Mouse (Mus musculus): Measurements from ENCODE around the gene Xrcc3. TPM values are rescaled to one million over a fixed set of nuclear protein-coding genes. Genes with fewer than 3 reads are reported as not detected.

Gene Xrcc3
- 1.7 and 1.9 TPM in 2 replicates for total RNA-seq (2015; ENCODE audit: low replicate concordance)
- total RNA-seq (2017; ENCODE audit: low replicate concordance) = 2.0 and 5.6 TPM in 2 replicates

DNA sequence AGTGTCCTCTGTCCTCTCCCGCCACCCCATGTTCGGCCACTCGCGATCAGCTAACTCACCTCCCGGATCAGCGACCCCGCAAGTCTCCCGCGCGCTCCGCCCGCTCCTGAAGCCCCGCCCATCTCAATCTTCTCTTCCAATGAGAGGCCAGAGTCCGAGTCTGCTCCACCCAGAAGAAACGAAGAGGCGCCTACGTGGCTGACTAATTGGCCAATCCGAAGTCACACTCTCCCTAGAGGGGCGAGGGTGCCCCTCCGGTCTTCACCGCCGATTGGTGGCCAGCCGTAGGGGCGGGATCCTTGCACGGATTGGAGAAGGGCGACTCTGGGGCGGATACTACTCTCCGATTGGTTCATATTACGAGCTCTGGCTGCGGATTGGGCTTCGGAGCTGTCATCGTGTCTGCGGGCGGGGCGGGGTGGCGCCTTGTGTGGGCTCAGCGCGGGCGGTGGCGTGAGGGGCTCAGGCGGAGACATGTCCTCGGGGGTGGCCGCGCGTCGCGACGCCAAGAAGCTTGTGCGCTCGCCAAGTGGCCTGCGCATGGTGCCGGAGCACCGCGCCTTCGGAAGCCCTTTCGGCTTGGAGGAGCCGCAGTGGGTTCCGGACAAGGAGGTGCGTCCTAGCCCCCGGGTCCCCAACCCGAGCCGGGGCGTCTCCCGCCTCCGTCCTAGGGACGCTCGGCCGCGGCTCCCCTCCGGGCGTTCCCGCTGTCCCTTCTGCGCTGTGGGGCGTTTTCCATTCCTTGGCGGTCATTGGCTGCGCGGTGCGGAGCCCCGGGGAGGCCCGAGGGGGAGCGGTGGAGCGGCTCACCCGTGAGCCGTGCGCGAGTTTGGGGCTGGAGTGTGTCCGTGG is at the start of gene Xrcc3, which contains the start of gene Zfyve21:
Gene Xrcc3 (minus strand): TSS at position 108 of the 852 bp plus-strand sequence.
Gene Zfyve21 (plus strand): TSS at position 405 of the 852 bp plus-strand sequence.
- peak; percentile 84 for ATAC-seq (replicated peaks; ENCODE audit: low FRiP score, poor library complexity, severe bottlenecking)

DNA sequence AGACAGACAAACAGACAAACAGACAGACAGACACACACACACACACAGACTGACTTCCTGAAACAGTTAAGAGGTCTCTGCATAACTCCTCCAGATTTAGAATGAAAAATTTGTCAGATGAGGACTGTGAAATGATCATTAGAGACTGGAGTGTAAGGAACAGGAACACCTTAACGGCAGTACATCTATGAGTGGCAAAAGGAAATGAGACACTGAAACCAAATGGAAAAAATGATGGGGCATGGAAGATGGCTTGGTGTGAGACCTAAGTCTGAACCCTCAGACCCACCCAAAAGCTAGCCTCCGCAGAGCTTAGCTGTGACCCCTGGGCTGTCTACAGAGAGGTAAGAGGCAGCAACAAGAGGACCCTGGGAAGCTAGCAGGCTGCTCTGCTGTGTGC is 41.8 kb upstream of the Xrcc3 start:
- no peak for ATAC-seq (replicated peaks; ENCODE audit: low FRiP score, poor library complexity, severe bottlenecking)

DNA sequence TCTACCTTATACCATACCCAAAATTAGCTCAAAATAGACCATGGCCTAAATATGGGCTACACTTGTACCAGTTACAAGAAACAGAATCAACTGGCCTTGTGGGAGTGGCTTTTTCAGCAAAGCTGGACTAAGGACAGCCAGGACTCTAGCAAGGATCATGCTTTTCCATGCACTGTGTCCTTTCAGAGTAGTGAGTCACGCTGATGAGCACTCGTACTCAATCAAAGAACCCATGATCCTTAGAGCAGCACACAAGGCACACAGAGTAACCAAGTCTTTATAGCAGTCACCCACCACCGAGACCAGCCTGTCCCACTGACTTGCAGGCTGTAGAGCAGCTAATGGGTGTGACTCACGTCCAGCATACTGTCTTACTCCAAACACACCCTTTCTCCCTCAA is 39.9 kb upstream of the Xrcc3 start:
- no peak for ATAC-seq (replicated peaks; ENCODE audit: low FRiP score, poor library complexity, severe bottlenecking)

DNA sequence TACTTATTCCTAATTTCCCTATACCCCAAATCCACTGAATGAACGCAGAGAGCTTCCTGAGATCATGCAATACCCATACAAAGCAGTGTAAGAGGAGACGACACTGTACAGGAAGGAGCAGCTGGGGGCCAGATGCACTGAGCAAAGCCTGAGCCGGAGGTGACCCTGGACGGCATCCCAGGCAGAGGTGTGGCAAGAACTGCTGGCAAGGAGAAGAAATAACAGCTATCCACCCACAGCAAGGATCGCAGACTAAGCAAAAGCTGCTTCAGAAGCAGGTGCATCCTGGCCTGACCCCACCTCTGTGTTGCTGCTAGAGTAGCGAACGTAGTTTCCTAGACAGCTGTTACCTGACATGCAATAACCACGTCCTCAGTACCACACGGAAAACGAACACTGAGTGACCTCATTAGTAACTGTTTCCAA is 39.4 kb upstream of the Xrcc3 start:
- ATAC-seq (replicated peaks; ENCODE audit: low FRiP score, poor library complexity, severe bottlenecking) = no peak

DNA sequence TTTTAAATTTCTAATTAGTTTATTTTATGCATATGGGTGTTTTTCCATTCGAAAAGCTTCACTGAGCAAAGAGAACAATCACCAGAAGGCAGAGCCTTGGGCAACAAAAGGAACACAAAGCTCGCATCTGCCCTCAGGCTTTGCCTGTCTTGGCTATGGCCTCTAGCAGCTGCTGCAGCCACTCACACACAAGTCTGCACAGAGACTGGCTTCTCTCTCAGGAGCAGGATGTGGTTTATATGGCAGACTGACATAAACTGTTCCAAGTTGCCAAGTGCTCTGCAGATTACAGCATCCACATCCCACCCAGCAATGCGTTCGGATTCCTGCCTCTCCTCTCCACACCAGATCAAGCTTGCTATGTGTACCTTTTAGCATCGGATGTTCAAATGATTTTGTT is 38.1 kb upstream of the Xrcc3 start:
- ATAC-seq (replicated peaks; ENCODE audit: low FRiP score, poor library complexity, severe bottlenecking) = no peak

DNA sequence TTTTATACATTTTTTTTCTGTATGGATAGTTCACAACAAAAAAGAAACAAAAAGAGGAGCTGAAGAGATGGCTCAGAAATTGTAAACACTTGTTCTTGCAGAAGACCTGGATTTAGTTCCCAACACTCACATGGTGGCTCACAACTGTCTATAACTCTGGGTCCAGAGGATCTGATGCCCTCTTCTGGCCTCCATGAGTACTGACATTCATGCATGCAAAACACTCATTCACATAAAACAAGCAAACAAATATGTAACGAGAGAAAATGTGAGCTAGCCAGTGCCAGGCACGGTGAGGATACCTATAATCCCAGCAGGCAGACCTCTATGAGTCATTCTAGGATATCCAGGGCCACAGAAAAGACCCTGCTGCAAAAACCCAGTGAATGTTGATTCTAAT is 37.6 kb upstream of the Xrcc3 start:
- ATAC-seq (replicated peaks; ENCODE audit: low FRiP score, poor library complexity, severe bottlenecking) = peak; percentile 56; the same call in 1 of the 2 replicates

DNA sequence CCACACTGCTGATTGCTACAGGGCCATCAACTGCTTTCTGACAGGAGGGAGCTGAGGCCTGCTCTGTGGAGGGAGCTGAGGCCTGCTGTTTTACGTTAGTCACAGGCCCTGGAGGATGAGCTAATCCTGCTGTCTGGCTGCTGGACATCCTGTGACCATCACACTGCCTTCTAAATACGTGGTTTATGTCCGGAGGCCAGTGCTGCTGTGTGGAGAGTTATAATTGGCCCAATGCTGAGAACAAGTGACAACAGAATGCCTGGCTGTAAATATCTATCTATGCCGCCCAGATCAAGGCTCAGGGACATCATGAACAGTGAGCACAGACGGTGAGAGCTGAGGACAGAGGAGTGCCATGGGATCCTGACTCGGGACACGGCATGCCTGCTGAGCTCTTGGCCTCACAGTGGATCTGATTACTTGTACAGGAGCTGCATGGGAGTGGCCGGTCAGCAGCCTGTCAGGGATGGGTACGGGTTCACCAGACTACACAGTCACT is 34.7 kb upstream of the Xrcc3 start:
- ATAC-seq (replicated peaks; ENCODE audit: low FRiP score, poor library complexity, severe bottlenecking) = 0 out of 2 replicates have a peak, but pooled peaks have one; percentile 32

DNA sequence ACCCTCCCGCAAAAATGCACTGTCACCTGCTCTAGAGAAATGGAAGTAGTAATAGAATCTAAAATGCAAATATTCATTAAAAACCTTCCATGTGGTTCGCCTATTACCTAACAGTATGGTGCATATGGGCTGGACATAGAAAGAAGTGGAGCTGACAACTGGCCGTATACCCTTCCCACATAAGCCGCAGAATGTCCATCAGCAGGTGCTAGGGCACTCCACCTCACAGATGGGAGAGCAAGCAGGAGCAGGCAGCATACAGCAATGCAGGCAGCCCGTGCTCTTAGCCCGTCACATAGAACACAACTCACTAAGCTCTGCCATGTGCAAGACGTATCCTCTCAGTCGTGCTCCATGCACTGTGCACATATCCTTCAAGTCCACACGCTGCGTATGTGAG is 33.1 kb upstream of the Xrcc3 start:
- ATAC-seq (replicated peaks; ENCODE audit: low FRiP score, poor library complexity, severe bottlenecking) = no peak

DNA sequence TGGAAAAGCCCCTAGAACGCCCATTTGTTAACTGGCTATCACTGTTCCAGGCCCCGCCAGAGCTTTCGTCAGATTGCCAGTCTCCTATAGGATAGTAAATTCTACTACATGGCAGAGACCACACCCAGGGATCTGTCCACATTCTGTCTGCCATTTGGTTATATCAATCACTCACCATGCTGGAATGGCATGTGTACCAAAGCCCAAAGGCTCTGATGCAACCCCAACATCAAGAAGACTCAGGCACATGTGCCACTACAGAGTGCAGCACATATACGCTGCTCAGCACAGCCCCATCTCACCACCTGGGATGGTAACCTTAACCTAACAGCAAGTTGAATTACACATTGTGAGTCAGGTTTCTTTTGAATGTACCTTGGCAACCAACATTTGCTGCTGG is 32.3 kb upstream of the Xrcc3 start:
- ATAC-seq (replicated peaks; ENCODE audit: low FRiP score, poor library complexity, severe bottlenecking) = no peak

DNA sequence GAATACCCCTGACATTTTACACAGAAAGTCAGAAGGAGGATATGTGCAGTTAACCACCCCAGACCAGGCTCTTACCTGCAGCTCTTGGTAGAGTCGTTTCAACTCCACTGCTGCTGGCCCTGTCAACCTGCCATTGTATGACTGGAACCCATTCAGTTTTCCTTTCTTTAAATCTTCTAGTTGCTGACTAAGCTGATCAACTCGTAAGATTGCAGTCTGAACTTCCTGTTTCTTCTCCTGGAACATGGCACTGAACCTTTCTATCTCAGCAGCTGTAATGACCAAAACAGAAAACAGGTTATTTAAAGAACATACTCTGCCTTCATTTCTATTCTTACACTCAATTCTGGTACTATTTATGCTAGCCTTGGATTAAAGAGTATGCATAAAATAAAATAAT is 29.8 kb upstream of the Xrcc3 start:
- no peak for ATAC-seq (replicated peaks; ENCODE audit: low FRiP score, poor library complexity, severe bottlenecking)

DNA sequence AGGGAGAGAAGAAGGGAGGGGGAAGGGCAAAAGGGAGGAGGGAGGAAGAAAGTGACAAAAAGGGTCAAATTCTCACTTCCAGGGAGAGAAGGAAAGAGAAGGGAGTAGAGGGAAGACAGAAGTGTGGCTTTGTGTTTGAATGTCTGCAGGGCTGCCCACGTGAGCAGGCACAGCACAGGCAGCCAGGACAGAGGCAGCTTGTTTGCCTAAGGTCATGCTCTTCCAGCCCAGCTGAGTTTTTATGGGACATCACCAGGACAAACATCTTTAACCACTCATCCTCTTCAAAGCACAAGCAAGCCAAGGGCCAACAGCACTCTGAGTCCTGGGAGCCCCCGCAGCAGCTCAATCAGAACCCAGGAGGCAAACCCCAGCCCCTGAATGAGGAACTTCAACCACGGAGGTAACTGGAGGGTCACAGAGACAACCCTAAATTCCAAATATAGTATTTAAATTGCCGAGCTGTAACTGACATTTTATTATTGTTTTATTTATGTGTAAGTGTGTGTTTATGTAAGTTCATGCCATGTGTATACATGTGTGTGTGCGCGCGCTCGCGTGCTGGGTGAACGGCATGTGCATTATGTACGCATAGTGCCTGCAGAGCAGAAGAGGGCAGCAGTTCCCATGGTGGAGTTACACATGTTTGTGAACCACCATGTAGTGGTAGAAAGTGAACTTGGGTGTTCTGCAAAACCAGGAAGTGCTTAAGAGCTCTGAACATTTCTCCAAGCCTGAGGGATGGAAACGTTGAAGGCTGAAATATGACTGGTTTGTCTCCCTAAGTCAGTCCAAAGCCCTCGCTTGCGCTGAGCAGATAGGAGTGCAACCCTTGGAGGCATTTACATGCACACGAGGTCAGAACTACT is 29.1 kb upstream of the Xrcc3 start:
- no peak for ATAC-seq (replicated peaks; ENCODE audit: low FRiP score, poor library complexity, severe bottlenecking)

DNA sequence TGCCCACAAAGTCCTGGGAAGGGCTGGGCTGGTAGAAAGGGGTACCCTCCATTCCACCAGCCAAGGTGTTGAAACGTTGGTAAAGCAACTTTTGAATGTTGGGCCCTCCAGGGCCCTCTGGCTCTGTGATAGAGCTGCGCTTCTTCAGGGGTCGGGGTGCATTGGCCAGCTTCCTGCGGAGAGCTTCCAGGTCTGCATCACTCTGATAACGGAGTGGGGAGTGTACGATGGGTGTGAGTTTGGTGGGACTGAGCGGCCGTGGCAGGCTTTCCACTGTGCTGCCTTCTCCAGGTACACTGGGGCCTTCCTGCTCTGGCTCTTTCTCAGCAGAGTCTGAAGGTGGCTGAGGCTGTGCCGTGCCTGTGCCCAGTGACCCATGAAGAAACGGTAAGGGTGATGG is 19.8 kb upstream of the Xrcc3 start:
- ATAC-seq (replicated peaks; ENCODE audit: low FRiP score, poor library complexity, severe bottlenecking) = peak; percentile 84

DNA sequence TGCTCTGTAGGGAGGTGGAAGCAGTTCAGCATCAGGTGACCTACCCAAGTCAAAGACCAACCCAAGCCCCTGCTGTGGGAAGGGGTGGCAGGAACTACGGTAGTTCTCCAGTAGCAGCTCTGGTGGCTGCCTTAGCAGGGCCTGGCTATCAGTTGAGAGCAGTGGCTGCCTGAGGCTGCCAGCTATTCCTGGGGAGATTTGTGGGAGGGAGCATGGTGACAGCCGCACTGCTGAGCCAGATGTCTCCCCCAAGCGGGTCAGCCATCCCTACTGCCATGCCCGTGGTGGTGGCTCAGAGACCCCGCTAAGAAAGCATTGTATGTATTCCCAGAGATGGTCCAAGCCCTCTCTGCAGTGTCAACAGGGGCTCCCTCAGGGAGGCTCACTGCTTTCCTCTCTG is 19.0 kb upstream of the Xrcc3 start:
- 0 out of 2 replicates have a peak, but pooled peaks have one; percentile 33 for ATAC-seq (replicated peaks; ENCODE audit: low FRiP score, poor library complexity, severe bottlenecking)

DNA sequence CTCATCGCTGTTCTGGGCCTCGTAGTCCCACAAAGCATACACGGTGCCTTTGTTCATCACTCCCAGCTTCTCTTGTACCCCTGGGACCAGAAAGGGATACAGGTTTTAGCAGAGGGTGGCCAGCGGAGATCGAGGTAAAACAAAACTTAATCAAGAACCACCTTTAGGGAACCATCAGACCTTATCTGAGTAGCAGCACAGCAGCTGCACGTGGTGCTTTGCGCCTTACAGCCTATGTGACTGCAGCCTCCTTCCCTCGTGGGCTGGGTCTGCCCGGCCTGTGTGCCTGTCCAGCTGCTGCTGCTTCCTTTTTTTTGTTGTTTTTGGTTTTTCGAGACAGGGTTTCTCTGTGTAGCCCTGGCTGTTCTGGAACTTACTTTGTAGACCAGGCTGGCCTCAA is 16.7 kb upstream of the Xrcc3 start:
- ATAC-seq (replicated peaks; ENCODE audit: low FRiP score, poor library complexity, severe bottlenecking) = no peak

DNA sequence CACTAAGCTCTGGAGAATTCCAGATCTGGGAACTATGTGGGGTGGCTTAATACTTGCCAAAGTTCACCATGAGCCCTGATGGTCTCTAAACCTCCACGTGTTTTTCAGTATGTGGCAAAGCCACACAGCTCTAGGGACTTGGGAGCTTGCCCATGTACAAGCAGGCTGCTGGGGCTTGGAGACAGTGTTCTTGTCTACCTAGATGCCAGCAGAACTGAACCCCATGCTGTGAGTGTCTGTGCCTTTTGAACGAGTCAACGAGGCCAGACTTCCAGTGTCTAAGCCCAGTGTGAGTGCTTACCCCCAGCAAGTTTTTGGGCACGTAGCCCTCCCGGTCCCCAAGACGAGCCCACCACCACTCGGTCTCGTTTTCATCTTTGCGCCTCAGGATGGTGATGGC is 16.3 kb upstream of the Xrcc3 start:
- ATAC-seq (replicated peaks; ENCODE audit: low FRiP score, poor library complexity, severe bottlenecking) = no peak

DNA sequence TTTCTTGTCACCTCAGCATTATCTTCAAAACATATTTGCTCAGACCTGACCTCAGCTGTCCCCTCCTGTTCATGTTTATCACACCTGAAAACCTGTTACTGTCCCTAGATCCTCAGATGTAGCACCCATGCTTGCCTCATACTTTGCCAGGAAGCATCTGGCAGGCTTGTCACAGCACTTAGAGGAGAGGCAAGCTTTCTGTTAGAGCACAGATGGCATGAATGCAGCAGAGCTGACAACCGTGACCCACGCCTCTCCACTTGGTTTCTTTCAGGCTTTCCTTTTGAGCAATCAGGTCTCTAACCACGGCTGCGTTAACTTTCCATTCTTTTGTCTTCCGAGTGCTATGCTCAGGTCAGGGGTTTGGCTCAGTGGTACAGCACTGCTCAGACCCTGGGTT is 15.8 kb upstream of the Xrcc3 start:
- ATAC-seq (replicated peaks; ENCODE audit: low FRiP score, poor library complexity, severe bottlenecking) = no peak

DNA sequence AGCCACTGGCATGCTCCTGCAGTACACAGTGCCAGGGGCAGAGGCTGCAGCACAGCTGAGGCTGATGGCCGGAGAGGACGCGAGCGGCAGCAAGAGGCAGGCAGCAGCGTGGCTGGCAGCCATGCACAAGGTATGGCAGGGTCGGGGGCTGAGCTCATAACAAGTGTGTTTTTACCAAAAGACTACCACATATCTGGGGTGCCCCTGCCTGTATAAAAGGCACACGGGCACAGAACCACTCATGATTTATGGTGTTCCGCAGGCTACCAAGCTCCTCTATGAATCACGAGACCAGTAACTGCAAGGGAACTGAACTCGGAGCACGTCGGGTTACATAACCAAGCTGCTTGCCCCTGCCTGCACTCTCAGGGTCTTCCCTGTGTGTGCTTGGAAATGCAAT is 13.9 kb upstream of the Xrcc3 start:
- no peak for ATAC-seq (replicated peaks; ENCODE audit: low FRiP score, poor library complexity, severe bottlenecking)

DNA sequence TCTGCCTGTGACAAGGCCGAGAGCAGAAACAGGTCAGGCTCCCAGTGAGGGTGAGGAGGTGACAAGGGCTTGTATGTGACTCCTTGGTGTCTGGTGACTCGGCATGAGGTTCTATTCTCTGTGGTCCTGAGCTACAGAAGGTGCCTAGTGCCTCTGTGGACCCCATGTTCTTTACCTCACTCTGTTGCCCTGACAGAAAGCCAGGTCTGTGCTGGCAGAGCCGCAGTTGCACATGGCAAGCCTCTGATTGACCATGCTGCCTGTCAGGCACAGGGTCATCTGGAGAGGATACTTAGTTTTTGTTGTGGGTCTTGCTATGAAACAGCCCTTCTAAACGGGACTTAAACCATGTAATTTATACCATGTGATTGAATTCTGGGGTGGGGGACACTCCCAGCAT is 8.3 kb upstream of the Xrcc3 start:
- ATAC-seq (replicated peaks; ENCODE audit: low FRiP score, poor library complexity, severe bottlenecking) = no peak

DNA sequence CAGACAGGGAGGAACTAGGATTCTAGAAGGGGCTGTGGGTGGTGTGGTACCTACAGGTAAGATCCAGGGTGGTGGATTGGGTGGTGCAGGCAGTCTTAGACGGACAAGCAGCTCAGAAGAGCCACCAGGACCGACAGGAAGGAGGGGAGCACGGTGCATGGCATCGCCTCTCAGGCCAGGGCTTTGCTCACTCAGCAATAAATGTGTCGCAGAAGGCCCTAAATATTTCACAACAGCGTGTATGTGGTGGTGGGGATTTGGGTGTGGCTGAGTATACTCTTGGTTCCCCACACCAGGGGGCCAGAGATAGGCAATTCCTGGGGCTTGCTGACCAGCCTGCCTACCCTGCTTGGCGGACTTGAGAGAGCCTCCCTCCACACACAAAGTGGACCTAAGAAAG is 7.0 kb upstream of the Xrcc3 start:
- no peak for ATAC-seq (replicated peaks; ENCODE audit: low FRiP score, poor library complexity, severe bottlenecking)

DNA sequence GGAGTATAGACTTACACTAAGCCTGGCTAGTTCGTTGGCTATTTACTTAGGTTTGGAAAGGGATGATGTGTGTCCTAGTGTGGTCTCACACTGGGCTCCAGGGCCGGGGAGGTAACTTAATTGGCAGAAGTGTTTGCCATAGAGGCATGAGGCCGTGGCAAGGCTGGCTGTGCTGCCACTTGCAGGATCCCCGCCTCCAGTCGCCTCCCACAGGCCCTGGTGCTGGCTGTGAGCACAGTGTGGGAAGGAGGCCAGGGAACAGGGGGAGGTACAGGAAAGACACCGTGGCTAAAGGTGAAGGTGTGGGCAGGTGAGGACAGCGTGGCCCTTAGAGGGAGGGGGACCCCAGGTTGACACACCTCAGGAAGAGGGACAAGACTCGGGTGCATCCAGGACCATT is 6.3 kb upstream of the Xrcc3 start:
- no peak for ATAC-seq (replicated peaks; ENCODE audit: low FRiP score, poor library complexity, severe bottlenecking)

DNA sequence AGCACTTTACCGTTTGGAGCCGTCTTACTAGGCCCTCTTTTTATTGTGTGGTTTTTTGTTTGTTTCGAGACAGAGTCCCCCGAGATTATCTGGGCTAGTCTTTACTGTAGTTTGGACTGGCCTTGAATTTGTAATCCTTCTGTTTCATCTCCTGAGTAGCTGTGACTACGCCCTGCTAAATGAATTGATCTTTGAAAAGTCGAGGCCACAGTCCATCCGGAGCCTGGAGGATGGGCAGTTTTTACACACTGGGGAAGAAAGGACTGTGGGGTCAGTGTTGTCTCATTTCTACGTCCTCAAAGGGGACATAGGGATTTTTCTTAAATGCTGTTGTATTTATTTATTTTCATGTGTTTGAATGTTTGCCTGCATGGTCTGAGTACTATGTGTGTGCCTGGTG is 4.3 kb upstream of the Xrcc3 start:
- ATAC-seq (replicated peaks; ENCODE audit: low FRiP score, poor library complexity, severe bottlenecking) = no peak
